Mouse (Mus musculus): ENCODE measurements around the gene Ebf4. TPM values are rescaled to one million over a fixed set of nuclear protein-coding genes. Genes with fewer than 3 reads are reported as not detected.
A peak's percentile ranks its signal among the peaks of the same experiment; 100 is the strongest.

Ebf4 gene
- polyA plus RNA-seq, 1 experiment from 2014 or later = 3.1 TPM

GRCm38 (mm10) chr2:130401891-130402290 is 106.9 kb downstream of the Ebf4 start:
- H3K4me3 ChIP-seq (ENCODE audit: low read length) = no peak overlapping the region
- no peaks in the 10 kb centered on the region for H3K9me3 ChIP-seq (ENCODE audit: control insufficient read depth, low read length)
- WGBS = 78% methylated on average over 4 of the region's 4 CpGs
- H3K36me3 ChIP-seq (ENCODE audit: control insufficient read depth, insufficient read depth, low read length) = no peaks in the 10 kb centered on the region
- no peak overlapping the region for H3K4me2 ChIP-seq (replicated peaks; ENCODE audit: low read depth, low read length)
- H3K27ac ChIP-seq (ENCODE audit: low read depth, low read length) = no peak overlapping the region
- H3K27me3 ChIP-seq (ENCODE audit: control insufficient read depth, insufficient read depth, low read length) = no peaks in the 10 kb centered on the region
- H3K4me1 ChIP-seq (ENCODE audit: control insufficient read depth, insufficient read depth, low read length) = peaks cover 6% of the 10 kb centered on the region; the same call in 1 of the 2 replicates
- H3K9ac ChIP-seq (ENCODE audit: low read depth, low read length) = no peak overlapping the region
- no peak for ATAC-seq (ENCODE audit: low FRiP score, low TSS enrichment)

GRCm38 (mm10) chr2:130404939-130405338 is 110.0 kb downstream of the Ebf4 start, which contains the start of the genes Gm28372 and 1700020A23Rik:
Gene Gm28372 (plus strand): TSS chr2:130405239.
Gene 1700020A23Rik (plus strand): TSS chr2:130405259.
- H3K36me3 ChIP-seq (ENCODE audit: control insufficient read depth, insufficient read depth, low read length) = no peaks in the 10 kb centered on the region
- 88% methylated on average over 1 of the region's 1 CpGs for WGBS
- H3K9ac ChIP-seq (ENCODE audit: low read depth, low read length) = no peak within 1 kb of the TSS
- no peaks in the 10 kb centered on the region for H3K9me3 ChIP-seq (ENCODE audit: control insufficient read depth, low read length)
- peaks cover 9% of the 10 kb centered on the region; the same call in 1 of the 2 replicates for H3K4me1 ChIP-seq (ENCODE audit: control insufficient read depth, insufficient read depth, low read length)
- no peak within 1 kb of the TSS for H3K4me3 ChIP-seq (ENCODE audit: low read length)
- no peak for ATAC-seq (ENCODE audit: low FRiP score, low TSS enrichment)
- H3K27ac ChIP-seq (ENCODE audit: low read depth, low read length) = no peak within 1 kb of the TSS
- no peaks in the 10 kb centered on the region for H3K27me3 ChIP-seq (ENCODE audit: control insufficient read depth, insufficient read depth, low read length)
- H3K4me2 ChIP-seq (replicated peaks; ENCODE audit: low read depth, low read length) = no peak within 1 kb of the TSS

GRCm38 (mm10) chr2:130406178-130406577 is 111.2 kb downstream of the Ebf4 start, which contains the start of gene Tmem239:
Gene Tmem239 (plus strand): TSS chr2:130406478.
- Histone ChIP-seq H3K4me2 (replicated peaks; ENCODE audit: low read depth, low read length) (no peak within 1 kb of the TSS), H3K4me3 (ENCODE audit: low read length) (no peak within 1 kb of the TSS), H3K4me1 (ENCODE audit: control insufficient read depth, insufficient read depth, low read length) (peaks cover 9% of the 10 kb centered on the region; the same call in 1 of the 2 replicates), H3K36me3 (ENCODE audit: control insufficient read depth, insufficient read depth, low read length) (no peaks in the 10 kb centered on the region), H3K9me3 (ENCODE audit: control insufficient read depth, low read length) (no peaks in the 10 kb centered on the region), H3K27me3 (ENCODE audit: control insufficient read depth, insufficient read depth, low read length) (no peaks in the 10 kb centered on the region), H3K27ac (ENCODE audit: low read depth, low read length) (no peak within 1 kb of the TSS), H3K9ac (ENCODE audit: low read depth, low read length) (no peak within 1 kb of the TSS)
- ATAC-seq (ENCODE audit: low FRiP score, low TSS enrichment) = no peak
- WGBS = 75% methylated on average over 2 of the region's 2 CpGs

- Histone ChIP-seq H3K9ac (ENCODE audit: low read depth, low read length) (no peak overlapping the region), H3K27me3 (ENCODE audit: control insufficient read depth, insufficient read depth, low read length) (no peaks in the 10 kb centered on the region), H3K4me3 (ENCODE audit: low read length) (no peak overlapping the region), H3K9me3 (ENCODE audit: control insufficient read depth, low read length) (no peaks in the 10 kb centered on the region), H3K4me2 (replicated peaks; ENCODE audit: low read depth, low read length) (no peak overlapping the region), H3K36me3 (ENCODE audit: control insufficient read depth, insufficient read depth, low read length) (no peaks in the 10 kb centered on the region), H3K27ac (ENCODE audit: low read depth, low read length) (no peak overlapping the region), H3K4me1 (ENCODE audit: control insufficient read depth, insufficient read depth, low read length) (peaks cover 9% of the 10 kb centered on the region; the same call in 1 of the 2 replicates)
- peak; percentile 73 for ATAC-seq (ENCODE audit: low FRiP score, low TSS enrichment)
- WGBS = 9% methylated on average over 6 of the region's 6 CpGs
Measured at GRCm38 (mm10) chr2:130408194-130408593, 113.2 kb downstream of the Ebf4 start.

- Histone ChIP-seq H3K27me3 (ENCODE audit: control insufficient read depth, insufficient read depth, low read length) (no peaks in the 10 kb centered on the region), H3K4me3 (ENCODE audit: low read length) (no peak overlapping the region), H3K4me2 (replicated peaks; ENCODE audit: low read depth, low read length) (no peak overlapping the region), H3K36me3 (ENCODE audit: control insufficient read depth, insufficient read depth, low read length) (no peaks in the 10 kb centered on the region), H3K9me3 (ENCODE audit: control insufficient read depth, low read length) (no peaks in the 10 kb centered on the region), H3K9ac (ENCODE audit: low read depth, low read length) (no peak overlapping the region), H3K4me1 (ENCODE audit: control insufficient read depth, insufficient read depth, low read length) (peaks cover 9% of the 10 kb centered on the region; the same call in 1 of the 2 replicates), H3K27ac (ENCODE audit: low read depth, low read length) (no peak overlapping the region)
- ATAC-seq (ENCODE audit: low FRiP score, low TSS enrichment) = peak; percentile 83
- 37% methylated on average over 16 of the region's 16 CpGs for WGBS
Measured at GRCm38 (mm10) chr2:130411558-130412495, 116.9 kb downstream of the Ebf4 start.

GRCm38 (mm10) chr2:130412775-130413174 is 117.8 kb downstream of the Ebf4 start:
- Histone ChIP-seq H3K36me3 (ENCODE audit: control insufficient read depth, insufficient read depth, low read length) (no peaks in the 10 kb centered on the region), H3K9me3 (ENCODE audit: control insufficient read depth, low read length) (no peaks in the 10 kb centered on the region), H3K4me1 (ENCODE audit: control insufficient read depth, insufficient read depth, low read length) (peaks cover 9% of the 10 kb centered on the region; the same call in 1 of the 2 replicates), H3K27ac (ENCODE audit: low read depth, low read length) (no peak overlapping the region), H3K9ac (ENCODE audit: low read depth, low read length) (no peak overlapping the region), H3K27me3 (ENCODE audit: control insufficient read depth, insufficient read depth, low read length) (no peaks in the 10 kb centered on the region), H3K4me2 (replicated peaks; ENCODE audit: low read depth, low read length) (no peak overlapping the region), H3K4me3 (ENCODE audit: low read length) (no peak overlapping the region)
- 83% methylated on average over 3 of the region's 3 CpGs for WGBS
- no peak for ATAC-seq (ENCODE audit: low FRiP score, low TSS enrichment)

- H3K36me3 ChIP-seq (ENCODE audit: control insufficient read depth, insufficient read depth, low read length) = peaks cover 7% of the 10 kb centered on the region; the same call in 1 of the 2 replicates
- no peaks in the 10 kb centered on the region for H3K4me1 ChIP-seq (ENCODE audit: control insufficient read depth, insufficient read depth, low read length)
- H3K27me3 ChIP-seq (ENCODE audit: control insufficient read depth, insufficient read depth, low read length) = no peaks in the 10 kb centered on the region
- H3K4me2 ChIP-seq (replicated peaks; ENCODE audit: low read depth, low read length) = no peak overlapping the region
- 78% methylated on average over 6 of the region's 6 CpGs for WGBS
- H3K4me3 ChIP-seq (ENCODE audit: low read length) = no peak overlapping the region
- H3K9me3 ChIP-seq (ENCODE audit: control insufficient read depth, low read length) = no peaks in the 10 kb centered on the region
- no peak for ATAC-seq (ENCODE audit: low FRiP score, low TSS enrichment)
- H3K9ac ChIP-seq (ENCODE audit: low read depth, low read length) = no peak overlapping the region
- H3K27ac ChIP-seq (ENCODE audit: low read depth, low read length) = no peak overlapping the region
Measured at GRCm38 (mm10) chr2:130414094-130414856, 119.3 kb downstream of the Ebf4 start.

Measured in kidney, embryonic 14.5 days (tissue).